Mouse (Mus musculus) natural killer cell, adult 2 months (primary cell): ENCODE data around the gene Inka2.
"Not testable (repeated sequence)": the region's sequence is repeated elsewhere in the genome, so short reads cannot be mapped to it uniquely, and the experiment has no call there.

Experiments used
- DNase-seq, 2 experiments: peaks; one replicate each; pipeline ENCODE4 v3.0.0; 2022; ENCODE audit warnings: low spot score in 2 of 2

The Inka2 gene

GRCm38 (mm10) chr3:105697148-105697441, 7.3 kb upstream of the Inka2 start:
- no peak for DNase-seq

- no peak for DNase-seq
Observed at GRCm38 (mm10) chr3:105698311-105698710, 6.1 kb upstream of the Inka2 start.

GRCm38 (mm10) chr3:105699241-105699933, 5.0 kb upstream of the Inka2 start:
- no peak for DNase-seq

- not testable (repeated sequence) for DNase-seq
Observed at GRCm38 (mm10) chr3:105700786-105701185, 3.6 kb upstream of the Inka2 start.

- DNase-seq = no peak
Observed at GRCm38 (mm10) chr3:105701399-105701798, 3.0 kb upstream of the Inka2 start.

GRCm38 (mm10) chr3:105703571-105703970, 828 bp upstream of the Inka2 start:
- no peak for DNase-seq

GRCm38 (mm10) chr3:105705061-105705549, 706 bp downstream of the Inka2 start:
- no peak for DNase-seq

GRCm38 (mm10) chr3:105705561-105705960, 1.2 kb downstream of the Inka2 start:
- no peak for DNase-seq

- no peak for DNase-seq
Observed at GRCm38 (mm10) chr3:105706366-105707020, 2.1 kb downstream of the Inka2 start.

- DNase-seq = no peak
Observed at GRCm38 (mm10) chr3:105707590-105707989, 3.2 kb downstream of the Inka2 start.

GRCm38 (mm10) chr3:105710246-105710645, 5.8 kb downstream of the Inka2 start:
- DNase-seq = no peak

GRCm38 (mm10) chr3:105711741-105712140, 7.3 kb downstream of the Inka2 start:
- DNase-seq = no peak

- no peak for DNase-seq
Observed at GRCm38 (mm10) chr3:105712827-105713226, 8.4 kb downstream of the Inka2 start.

- DNase-seq = no peak
Observed at GRCm38 (mm10) chr3:105714091-105714819, 9.9 kb downstream of the Inka2 start.

GRCm38 (mm10) chr3:105714820-105715167, 10.4 kb downstream of the Inka2 start:
- no peak for DNase-seq

GRCm38 (mm10) chr3:105716353-105717000, 12.1 kb downstream of the Inka2 start:
- DNase-seq = no peak

GRCm38 (mm10) chr3:105717856-105718555, 13.6 kb downstream of the Inka2 start:
- DNase-seq = no peak

- no peak for DNase-seq
Observed at GRCm38 (mm10) chr3:105718746-105719145, 14.3 kb downstream of the Inka2 start.

- no peak for DNase-seq
Observed at GRCm38 (mm10) chr3:105719979-105720378, 15.6 kb downstream of the Inka2 start.

GRCm38 (mm10) chr3:105720514-105720913, 16.1 kb downstream of the Inka2 start:
- DNase-seq = no peak

- DNase-seq = no peak
Observed at GRCm38 (mm10) chr3:105721681-105722201, 17.3 kb downstream of the Inka2 start.

GRCm38 (mm10) chr3:105722510-105722909, 18.1 kb downstream of the Inka2 start:
- no peak for DNase-seq
